Mouse (Mus musculus): ENCODE measurements around the gene Wdr54.
A peak's percentile ranks its signal among the peaks of the same experiment; 100 is the strongest.

Wdr54 gene

DNA sequence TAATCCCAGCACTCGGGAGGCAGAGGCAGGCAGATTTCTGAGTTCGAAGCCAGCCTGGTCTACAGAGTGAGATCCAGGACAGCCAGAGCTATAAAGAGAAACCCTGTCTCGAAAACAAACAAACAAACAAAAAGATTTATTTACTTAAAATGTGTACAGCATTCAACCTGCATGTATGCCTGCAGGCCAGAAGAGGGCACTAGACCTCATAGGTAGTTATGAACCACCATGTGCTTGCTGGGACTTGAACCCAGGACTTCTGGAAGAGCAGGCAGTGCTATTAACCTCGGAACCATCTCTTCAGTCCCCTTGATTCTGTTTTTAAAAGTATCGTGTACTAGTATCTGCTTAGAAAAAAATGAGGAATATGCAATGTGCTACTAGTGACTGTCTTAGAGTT is 28.8 kb downstream of the Wdr54 start:
- no peak for DNase-seq (ENCODE audit: low spot score)

DNA sequence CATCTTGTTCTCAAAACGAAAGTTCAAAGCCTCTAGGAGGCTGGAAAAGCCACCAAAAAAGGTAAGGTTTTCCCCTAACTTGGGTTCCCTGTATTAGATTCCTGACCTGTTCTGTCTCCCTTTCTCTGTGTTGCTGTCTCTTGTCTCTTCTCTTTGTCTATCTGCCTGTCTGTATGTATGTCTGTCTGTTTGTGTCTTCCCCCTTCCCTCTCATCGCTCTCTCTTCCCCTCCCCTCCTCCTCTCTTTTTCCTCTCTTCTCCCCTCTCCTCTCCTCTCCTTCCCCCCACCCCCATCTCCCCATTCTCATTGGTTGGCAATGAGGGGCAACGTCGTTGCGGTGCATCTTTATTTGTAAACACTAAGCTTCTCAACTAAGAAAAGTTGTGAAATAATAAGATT is 30.9 kb downstream of the Wdr54 start, which contains the start of gene Ino80b:
Ino80b (minus strand) TSS at position 101 of the 400 bp plus-strand sequence.
- DNase-seq (ENCODE audit: low spot score): no peak

DNA sequence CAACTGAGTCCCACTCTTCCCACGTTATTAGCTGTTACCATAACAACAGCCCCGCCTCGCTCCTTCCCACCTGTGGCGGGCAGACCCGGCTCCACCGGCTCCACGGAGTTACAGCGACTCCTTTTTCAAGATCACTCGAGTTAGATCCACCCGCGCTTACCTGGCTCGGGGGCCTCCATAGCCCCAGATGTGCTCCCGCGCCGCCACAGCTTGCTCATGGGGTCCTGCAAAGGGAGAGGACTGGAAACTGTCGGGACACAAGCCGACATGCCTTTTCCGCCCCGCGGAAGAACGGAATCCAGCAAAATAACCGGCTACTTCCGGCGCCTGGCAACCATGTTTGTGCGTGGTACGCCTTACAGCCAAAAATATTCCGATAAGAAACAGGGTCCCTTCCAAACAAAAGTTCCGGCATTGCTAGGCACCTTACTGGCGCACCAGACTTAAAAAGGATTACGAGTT is 31.3 kb downstream of the Wdr54 start:
- DNase-seq (ENCODE audit: low spot score): peak; percentile 95

DNA sequence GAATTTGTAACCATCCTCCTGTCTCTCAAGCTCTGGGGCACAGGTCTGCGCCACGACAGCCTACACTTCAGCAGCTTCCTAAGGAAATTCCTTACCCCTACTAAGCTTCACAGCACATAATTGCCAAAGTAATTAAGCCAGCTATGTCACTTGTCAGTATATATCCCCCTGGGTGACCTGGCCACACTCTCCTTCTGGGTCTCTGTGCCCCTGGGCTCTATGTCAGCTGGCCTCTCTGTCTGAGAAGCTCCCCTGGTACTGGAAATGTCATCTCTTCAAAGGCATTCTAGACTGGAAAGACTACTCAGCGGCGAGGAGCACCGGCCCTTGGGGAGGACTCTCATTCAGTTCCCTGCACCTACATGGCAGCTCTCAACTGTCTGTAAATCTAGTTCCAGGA is 33.2 kb downstream of the Wdr54 start:
- DNase-seq (ENCODE audit: low spot score): no peak

DNA sequence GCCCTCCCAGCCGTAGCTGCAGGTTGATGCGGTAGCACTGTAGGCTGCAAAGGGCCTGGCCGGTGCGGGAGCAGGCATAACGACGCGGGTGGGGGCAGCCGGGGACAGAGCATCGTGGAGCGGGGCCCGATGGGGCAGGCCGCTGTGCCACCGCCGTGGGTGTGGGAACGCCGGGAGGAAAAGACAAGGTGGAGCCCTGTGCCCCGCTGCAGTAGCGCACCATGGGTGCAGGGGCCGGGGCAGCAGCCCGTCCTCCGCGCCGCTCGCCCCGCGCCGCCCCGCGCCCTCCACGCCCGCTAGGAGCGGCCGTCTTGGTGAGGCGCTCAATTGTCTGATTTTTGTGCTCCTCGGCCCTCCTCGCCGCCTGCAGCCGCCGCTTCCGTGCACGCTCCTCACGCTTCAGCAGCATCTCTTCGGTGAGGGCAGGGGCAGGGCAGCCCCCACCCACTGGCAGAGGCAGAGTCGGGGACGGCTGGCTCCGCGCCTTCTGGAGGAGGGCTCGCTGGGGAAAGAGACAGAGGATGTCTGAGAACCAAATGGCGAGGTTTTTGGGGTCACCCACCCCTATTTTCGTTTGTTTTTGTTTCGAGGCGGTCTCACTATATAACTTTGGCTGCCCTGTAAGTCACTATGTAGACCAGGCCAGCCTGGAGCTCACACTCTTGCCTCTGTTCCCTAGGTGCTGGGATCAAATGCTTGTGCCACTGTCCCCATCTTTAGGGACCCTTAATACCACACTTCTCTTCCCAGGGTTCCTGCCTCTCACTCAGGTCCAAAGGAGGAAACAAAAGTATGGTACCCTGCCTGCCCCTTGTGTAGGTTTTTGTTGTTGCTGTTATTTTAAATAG is 34.1 kb downstream of the Wdr54 start:
- DNase-seq (ENCODE audit: low spot score): no peak

DNA sequence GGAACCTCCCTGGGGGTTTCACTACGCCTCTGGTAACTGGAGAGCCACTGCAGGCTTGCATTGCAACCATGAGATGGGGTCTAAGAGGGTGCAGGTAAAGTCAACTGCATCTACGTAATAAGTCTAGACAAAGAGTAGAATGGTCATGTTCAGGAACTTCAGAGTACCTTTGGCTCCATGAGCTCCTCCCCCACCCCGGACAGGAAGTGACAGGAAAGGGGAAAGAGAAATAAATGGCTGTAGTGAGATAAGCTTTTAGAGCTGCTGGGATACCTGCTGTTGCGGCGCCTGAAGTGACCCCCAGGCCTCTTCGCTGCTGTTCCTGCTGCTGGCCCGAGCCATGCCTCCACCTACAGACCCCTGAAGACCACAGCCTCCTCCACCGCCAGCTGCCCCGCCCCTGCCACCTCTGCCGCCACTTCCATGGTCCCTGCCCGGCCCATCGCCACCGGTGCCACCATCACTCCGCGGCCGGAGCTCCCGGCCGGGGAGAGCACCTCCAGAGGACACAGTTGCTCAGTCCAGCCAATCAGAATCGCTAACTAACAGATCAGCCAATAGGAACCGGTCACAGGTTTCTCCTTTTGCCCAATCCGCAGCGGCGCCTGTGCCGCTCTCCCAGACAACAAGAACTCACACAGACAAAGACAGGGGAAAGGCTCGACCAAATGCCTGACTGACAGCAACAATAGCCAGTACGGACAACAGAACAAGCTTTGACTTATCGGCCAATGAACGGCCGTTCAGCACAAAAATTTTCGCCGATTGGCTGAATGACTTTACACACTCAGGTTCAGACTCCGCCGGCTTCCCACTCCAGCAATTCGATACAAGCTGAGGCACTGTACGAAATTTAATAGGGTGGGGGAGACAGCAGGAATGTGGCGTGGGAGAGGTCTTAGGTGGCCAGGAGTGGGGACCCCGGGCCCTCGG is 35.0 kb downstream of the Wdr54 start, which contains the start of gene Wbp1:
Wbp1 (minus strand) TSS at position 630 of the 933 bp plus-strand sequence.
- peak; percentile 99 for DNase-seq (ENCODE audit: low spot score)

DNA sequence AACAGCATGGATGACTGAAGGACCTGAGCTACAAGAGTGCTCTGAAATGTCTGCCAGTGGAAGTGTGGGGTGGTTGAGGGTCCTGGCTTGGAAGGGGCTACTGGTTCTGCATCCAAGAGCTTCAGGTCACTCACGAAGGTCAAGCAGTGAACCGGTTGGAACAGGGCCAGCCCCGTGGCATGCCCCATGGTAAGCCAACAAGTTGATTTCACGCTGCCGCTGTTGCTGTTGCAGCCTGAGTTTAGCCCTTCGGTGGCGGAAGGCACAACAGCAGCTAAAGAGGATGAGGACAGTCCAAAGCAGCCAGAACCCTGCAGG is 36.5 kb downstream of the Wdr54 start:
- DNase-seq (ENCODE audit: low spot score): no peak

DNA sequence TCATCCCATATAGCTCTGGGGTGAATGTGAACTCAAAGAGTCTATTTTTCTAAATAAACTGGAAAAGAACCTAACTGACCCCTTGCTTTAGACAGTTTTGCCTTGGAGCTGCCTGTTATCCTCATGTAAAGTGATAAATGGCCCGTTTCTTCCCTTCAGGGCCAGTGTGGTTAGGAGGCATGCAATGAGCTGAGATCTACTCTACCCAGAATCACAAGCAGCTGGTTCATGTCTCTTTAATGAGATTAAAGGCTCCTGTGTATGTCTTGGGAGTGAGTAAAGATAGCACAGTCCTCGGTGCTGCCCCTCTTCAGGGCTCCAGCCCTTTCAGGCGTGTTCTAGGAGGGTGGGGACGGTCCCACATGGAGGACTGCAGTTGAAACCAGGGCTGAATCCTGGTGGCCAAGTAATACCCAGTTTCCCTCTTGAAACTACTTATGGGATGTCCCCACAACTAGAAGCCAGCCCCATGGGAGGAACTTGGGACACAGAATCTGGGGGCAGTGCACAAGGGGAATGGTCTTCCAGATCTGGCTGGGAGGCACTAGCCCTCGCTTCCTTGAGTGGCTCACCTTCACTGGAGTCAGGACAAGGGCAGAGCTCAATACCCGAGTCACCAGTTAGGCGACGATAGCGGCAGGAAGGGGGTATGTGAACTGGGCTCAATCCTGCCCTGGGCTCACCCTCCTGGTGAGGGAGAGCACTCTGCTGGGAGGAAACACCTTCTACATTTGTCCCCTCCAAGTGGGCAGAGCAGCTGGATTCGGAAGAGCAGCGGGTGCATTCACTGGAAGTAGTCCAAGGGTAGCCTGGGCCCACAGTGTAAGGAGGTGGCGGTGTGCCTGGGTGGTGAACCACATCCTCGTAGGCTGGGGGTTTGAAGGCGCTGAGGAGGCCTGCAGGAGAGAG is 37.1 kb downstream of the Wdr54 start:
- DNase-seq (ENCODE audit: low spot score): no peak

DNA sequence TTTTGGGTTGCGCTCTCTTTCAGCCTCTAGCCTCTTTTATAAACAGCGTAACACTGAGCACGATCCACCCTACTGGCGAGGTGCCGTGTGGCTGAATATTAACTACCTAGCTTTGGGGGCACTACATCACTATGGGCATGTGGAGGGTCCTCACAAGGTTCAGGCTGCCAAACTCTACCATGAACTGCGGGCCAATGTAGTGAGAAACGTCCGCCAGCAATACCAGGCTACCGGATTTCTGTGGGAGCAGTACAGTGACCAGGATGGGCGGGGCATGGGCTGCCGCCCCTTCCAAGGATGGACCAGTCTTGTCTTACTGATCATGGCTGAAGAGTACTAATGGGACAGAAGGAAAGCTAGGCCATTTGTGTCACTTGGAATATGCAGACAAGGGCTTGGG is 37.8 kb downstream of the Wdr54 start:
- no peak for DNase-seq (ENCODE audit: low spot score)

DNA sequence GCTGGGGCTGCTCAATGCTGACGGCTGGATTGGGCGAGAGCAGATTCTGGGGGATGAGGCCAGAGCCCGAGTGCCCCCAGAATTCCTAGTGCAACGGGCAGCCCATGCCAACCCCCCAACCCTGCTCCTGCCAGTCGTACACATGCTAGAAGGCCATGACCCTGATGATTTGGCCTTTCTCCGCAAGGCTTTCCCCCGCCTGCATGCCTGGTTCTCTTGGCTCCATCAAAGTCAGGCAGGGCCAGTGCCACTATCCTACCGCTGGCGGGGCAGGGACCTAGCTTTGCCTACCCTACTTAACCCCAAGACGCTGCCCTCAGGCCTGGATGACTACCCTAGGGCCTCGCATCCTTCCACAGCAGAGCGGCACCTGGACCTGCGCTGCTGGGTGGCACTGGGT is 38.6 kb downstream of the Wdr54 start:
- no peak for DNase-seq (ENCODE audit: low spot score)

DNA sequence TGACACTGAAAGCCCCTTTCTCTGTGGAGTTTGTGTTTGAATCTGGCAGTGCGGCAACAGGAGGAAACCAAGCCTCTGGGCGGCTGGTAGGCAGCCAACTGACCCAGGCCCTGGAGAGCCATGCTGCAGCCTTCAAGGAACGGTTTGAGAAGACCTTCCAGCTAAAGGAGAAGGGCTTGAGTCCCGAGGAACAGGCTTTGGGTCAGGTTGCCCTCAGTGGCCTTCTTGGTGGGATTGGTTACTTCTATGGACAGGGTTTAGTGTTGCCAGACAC is 39.1 kb downstream of the Wdr54 start:
- DNase-seq (ENCODE audit: low spot score): no peak

DNA sequence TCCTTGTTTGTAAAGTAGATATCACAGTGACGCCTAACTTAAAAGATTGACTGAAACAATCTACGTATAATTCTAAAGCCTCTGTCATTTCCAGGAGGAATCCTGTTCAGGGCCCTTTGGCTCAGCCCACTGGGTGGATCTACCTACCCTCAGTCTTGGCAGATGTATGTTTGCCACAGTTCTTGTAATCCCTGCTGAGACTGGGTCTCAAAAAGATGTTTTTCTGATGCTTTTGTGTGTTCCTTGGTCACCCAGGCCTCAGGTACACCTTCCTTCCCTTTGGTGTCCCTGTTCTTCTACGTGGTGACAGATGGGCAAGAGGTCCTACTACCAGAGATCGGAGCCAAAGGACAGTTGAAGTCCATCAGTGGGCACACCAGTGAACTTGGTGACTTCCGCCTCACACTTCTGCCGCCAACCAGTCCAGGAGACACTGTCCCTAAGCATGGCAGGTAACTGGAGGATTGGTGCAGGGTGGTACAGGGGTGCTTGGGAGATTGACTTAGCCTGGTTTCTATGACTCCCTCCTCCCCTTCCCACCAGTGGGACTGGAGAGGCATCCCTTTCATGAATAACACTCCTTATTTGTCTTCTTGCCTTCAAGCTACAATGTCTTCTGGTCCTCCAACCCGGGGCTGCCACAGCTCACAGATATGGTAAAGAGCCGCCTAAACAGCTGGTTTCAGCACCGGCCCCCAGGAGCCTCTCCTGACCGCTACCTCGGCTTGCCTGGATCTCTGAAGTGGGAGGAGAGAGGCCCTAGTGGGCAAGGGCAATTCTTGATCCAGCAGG is 39.6 kb downstream of the Wdr54 start:
- DNase-seq (ENCODE audit: low spot score): no peak

DNA sequence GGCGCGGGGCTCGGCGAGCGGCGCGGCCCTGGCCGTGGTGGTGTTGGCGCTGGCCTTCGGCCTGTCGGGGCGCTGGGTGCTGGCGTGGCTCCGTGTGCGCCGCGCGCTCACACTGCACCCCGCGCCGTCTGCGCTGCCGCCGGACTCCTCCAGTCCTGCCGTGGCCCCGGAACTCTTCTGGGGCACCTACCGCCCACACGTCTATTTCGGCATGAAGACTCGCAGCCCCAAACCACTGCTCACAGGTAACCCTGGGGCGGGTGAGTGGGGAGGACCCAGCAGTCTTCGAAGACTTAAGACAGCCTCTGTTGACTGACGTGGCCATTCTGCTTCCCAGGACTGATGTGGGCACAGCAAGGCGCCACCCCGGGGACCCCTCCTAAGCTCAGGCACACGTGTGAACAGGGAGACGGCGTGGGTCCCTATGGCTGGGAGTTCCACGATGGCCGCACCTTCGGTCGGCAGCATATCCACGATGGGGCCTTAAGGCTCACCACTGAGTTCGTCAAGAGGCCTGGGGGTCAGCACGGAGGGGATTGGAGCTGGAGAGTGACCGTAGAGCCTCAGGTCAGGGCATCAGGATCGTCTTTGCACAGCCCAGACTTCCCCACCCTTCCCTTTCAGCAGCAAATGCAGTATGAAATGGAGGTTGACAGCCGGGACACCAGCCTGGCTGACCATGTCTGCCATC is 40.4 kb downstream of the Wdr54 start:
- no peak for DNase-seq (ENCODE audit: low spot score)

DNA sequence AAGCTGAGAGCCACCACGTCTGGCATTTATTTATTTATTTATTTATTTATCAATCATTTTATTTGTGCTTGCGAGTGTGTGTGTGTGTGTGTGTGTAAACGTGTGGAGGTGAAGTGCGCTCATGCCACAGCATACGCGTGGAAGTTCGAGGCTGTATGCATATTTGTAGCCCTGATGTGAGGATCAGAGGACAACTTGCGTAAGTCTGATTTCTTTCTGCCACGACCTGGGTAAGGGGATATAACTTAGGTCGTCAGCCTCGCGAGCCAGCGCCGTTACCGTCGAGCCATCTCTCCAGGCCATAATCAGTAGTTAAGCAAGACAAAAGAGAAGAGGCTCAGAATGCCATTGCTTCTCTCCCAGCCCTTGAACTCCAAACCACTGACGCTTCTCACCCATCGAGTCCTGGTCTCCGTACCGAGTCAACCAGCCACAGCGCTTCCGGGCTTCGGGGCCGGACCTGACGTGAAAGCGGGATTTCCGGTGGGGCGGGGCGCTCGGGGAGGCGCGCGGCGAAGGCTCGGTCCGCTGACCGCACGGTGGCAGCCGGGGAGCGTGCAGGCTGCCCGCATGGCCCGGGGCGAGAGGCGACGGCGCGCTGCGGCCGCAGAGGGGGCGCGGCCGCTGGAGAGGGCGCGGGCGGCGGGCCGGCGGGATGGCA is 41.1 kb downstream of the Wdr54 start, which contains the start of gene Mogs:
Mogs (plus strand) TSS at position 486 of the 661 bp plus-strand sequence.
- peak; percentile 96 for DNase-seq (ENCODE audit: low spot score)

DNA sequence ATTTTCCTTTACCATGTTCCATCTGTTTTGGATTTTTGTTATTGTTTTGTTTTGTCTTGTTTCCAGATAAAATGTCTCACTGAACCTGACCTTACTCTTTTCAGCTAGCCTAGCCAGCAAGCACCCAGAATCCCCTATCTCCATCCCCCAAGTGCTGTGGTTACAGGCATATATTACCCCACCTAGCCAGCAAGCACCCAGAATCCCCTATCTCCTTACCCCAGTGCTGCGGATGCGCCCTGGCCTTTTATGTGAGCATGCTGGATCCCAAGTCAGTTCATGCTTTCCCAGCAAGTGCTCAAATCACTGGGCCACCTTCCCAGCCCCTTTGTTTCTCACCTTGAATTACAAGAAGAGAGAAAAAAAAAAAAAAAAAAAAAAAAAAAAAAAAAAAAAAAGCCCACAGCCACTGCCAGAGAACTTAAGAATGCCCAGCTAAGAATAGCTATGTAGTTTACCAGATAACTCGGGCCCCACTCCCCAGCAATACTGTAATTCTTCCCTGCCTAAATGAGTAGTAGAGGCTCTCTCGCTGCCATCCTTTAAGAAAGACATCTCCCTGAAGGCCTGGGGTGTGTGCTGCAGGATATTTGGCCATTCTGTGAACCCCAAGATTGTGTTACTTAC is 44.6 kb downstream of the Wdr54 start:
- no peak for DNase-seq (ENCODE audit: low spot score)

DNA sequence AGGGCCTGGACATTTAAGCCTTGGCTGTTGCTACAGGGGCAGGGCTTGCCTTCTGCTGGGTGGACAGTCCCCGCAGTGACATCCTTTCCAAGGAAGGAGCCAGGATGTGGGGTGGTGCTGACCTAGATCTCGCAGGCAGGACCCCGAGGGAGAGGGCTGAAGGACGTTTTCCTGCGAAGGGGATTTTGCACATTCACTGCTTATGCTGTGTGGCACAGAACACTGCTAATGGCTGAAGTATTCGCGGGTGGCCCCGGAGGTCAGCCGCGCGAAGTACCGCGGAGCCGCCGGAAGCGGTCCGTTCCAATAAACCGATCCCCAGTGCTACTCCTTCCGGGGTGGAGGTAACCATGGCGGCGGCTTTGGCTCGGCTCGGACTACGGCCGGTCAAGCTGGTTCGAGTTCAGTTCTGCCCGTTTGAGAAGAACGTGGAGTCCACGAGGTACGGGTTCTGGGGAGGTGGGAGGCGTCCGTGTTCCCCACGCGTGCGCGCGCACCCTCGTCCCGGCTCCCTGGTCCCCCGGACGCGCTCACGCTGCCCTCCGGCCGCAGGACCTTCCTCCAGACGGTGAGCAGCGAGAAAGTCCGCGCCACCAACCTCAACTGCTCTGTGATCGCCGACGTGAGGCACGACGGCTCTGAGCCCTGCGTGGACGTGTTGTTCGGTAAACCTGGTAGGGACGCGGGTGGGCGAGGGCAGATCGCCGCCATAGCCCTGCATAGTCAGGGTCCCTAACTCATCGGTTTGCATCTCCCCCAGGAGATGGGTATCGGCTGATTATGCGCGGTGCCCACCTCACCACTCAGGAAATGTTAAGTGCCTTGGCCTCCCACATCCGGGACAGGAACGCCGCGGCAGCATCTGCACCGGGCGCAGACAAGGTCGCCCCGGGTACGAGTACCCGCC is 47.2 kb downstream of the Wdr54 start, which contains the start of gene Mrpl53:
Mrpl53 (plus strand) TSS at position 279 of the 907 bp plus-strand sequence.
- peak; percentile 75 for DNase-seq (ENCODE audit: low spot score)

DNA sequence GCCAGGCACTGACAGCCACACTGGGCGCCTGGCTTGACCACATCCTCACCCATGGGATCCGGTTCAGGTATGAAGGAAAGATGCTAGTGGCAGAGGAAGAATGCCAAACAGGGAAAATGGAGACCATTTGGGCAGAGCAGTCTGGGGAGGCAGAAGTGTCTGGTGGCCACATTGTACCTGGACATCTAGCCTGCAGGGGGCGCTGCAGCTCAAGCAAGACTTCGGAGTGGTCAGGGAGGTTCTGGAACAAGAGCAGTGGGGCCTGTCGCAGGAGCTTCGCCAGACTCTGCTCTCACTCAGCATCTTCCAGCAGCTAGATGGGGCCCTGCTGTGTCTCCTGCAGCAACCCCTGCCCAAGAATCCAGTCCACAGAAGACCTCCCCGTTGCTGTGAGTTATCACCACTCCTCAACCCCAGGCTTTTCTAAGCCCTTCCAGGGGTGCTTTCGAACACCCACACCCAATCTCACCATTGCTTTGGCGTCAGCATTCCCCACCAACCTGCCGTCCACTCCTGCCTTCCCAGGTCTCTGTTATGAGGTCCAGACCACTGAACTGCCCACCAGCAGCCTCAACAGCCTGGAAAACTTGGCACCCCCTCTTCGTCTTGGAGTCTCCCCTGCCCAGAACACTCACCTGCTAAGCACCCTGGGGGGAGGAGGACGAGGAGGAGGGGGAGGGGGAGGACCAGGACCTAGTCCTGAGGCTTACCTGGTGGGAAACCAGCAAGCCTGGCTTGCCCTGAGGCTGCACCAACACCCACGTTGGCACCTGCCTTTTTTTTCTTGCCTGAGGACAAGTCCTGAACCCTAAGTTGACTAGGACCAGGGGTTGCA is 48.4 kb downstream of the Wdr54 start:
- peak; percentile 70 for DNase-seq (ENCODE audit: low spot score)
